Mouse (Mus musculus): ENCODE measurements at regions not wholly inside any gene's neighbourhood (a gene's known extent, or its start where the extent isn't known, plus 50 kb on each side); places are given as distances from the start of the nearest gene placed in this dataset.

DNA sequence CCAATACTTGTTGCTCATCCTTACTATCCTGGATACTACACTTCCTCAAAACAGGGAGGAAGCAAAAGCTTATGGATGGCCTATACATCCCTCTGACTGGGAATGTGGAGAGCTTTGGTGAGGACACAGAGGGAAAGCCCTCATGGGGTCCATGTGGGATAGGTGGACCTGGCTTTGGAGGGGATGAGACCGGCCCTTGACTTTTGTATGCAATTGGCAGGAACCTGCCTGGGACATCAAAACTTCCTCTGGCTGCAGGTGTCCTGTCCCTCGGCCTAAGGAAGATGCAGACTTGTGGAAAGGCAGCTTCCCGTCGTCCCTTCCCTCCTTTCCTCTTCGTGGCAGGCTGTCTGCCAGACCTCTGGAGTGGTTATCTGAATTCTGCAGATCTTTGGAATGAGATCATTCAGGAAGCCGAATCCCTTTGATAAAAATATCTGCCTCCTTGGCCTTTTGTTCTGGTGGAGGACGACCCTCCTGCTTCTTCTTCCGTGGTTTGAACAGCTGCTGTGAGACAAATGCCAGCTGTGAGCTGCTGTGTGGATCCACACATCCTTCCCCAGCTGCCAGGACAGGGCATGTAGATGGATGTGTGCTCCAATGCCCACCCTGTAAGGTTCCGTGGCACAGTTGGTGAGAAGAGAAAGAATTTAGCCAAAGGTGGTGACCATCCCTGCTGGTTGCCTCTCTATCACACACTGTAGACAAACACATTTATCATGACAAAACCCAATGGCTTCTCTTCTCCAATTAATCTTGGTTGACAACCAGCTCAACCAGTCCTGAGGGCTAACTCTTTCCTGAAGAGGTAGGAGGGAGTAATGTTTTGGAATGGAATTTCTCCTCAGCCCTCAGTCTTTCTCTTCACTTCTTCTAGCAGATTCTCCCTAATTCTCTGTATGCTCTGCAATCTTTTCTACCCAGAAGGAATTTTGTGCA is 57.9 kb upstream of the Rapgef5 start:
- no peak overlapping the region for H3K27ac ChIP-seq (ENCODE audit: poor library complexity, severe bottlenecking)
- peak; percentile 51; the same call in 1 of the 2 replicates for ATAC-seq (ENCODE audit: insufficient number of reproducible peaks, low FRiP score)
- H3K9me3 ChIP-seq (replicated peaks) = no peaks in the 10 kb centered on the region
- no peaks in the 10 kb centered on the region for H3K27me3 ChIP-seq (replicated peaks)
- H3K4me2 ChIP-seq = no peak overlapping the region
- H3K4me3 ChIP-seq = no peak overlapping the region
- WGBS = 12% methylated on average over 9 of the region's 9 CpGs
- peaks cover 23% of the 10 kb centered on the region for H3K4me1 ChIP-seq (replicated peaks)
- no peak overlapping the region for H3K9ac ChIP-seq
- no peaks in the 10 kb centered on the region for H3K36me3 ChIP-seq

GRCm38 (mm10) chr12:117459541-117459940 is 56.7 kb upstream of the Rapgef5 start:
- H3K36me3 ChIP-seq = no peaks in the 10 kb centered on the region
- H3K27me3 ChIP-seq (replicated peaks) = no peaks in the 10 kb centered on the region
- H3K9me3 ChIP-seq (replicated peaks) = no peaks in the 10 kb centered on the region
- 60% methylated on average over 4 of the region's 4 CpGs for WGBS
- H3K4me1 ChIP-seq (replicated peaks) = peaks cover 23% of the 10 kb centered on the region
- H3K4me3 ChIP-seq = no peak overlapping the region
- H3K4me2 ChIP-seq = no peak overlapping the region
- H3K9ac ChIP-seq = no peak overlapping the region
- no peak for ATAC-seq (ENCODE audit: insufficient number of reproducible peaks, low FRiP score)
- H3K27ac ChIP-seq (ENCODE audit: poor library complexity, severe bottlenecking) = no peak overlapping the region

- Histone ChIP-seq H3K27ac (ENCODE audit: poor library complexity, severe bottlenecking) (no peak overlapping the region), H3K27me3 (replicated peaks) (no peaks in the 10 kb centered on the region), H3K4me2 (no peak overlapping the region), H3K9ac (no peak overlapping the region), H3K36me3 (no peaks in the 10 kb centered on the region), H3K4me1 (replicated peaks) (peaks cover 18% of the 10 kb centered on the region), H3K9me3 (replicated peaks) (no peaks in the 10 kb centered on the region), H3K4me3 (no peak overlapping the region)
- no peak for ATAC-seq (ENCODE audit: insufficient number of reproducible peaks, low FRiP score)
- WGBS = 88% methylated on average over 3 of the region's 3 CpGs
Observed at GRCm38 (mm10) chr12:117465206-117465605, 51.1 kb upstream of the Rapgef5 start.

DNA sequence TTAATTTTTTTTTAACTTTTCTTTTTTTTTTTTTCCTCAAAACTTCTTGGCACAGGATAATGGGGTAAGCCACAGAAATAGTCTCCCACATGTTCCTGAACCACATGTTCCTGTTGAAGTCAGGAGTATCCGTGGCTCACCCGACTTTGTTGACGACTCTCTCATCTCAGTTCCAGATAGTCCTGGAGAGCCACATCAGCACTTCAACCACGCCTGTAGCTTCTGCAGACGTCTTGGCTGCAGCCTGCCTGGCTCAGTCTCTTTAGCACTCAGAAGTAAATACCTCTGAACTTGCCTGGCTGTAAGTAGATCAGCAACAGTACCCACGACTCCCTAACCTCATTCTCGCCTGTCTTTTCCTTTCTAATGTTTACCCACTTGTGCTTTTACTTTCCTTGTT is 50.3 kb upstream of the Rapgef5 start:
- Histone ChIP-seq H3K9me3 (replicated peaks) (no peaks in the 10 kb centered on the region), H3K4me3 (no peak overlapping the region), H3K9ac (no peak overlapping the region), H3K4me2 (no peak overlapping the region), H3K4me1 (replicated peaks) (peaks cover 18% of the 10 kb centered on the region), H3K27me3 (replicated peaks) (no peaks in the 10 kb centered on the region), H3K27ac (ENCODE audit: poor library complexity, severe bottlenecking) (no peak overlapping the region), H3K36me3 (no peaks in the 10 kb centered on the region)
- no peak for ATAC-seq (ENCODE audit: insufficient number of reproducible peaks, low FRiP score)
- 9% methylated on average over 7 of the region's 7 CpGs for WGBS
